Mouse (Mus musculus) megakaryocyte progenitor cell, adult 5-6 weeks (primary cell): ENCODE results near the gene Noxa1. TPM values are rescaled to one million over a fixed set of nuclear protein-coding genes. Genes with fewer than 3 reads are reported as not detected.
A peak's percentile ranks its signal among the peaks of the same experiment; 100 is the strongest.

Experiments used
- ATAC-seq: replicated peaks from 2 replicates; pipeline ENCODE4 v1.8.0; 2016; ENCODE audit warnings: mild to moderate bottlenecking, moderate TSS enrichment, inconsistent platforms; ENCODE audit not compliant: poor library complexity
- total RNA-seq, 2 experiments: library from RNA; stranded (forward) in 1 of 2; stranded (reverse) in 1 of 2; fragments of 157-497, 149-512 nt in 1 of 2; fragments of 200-1000 nt in 1 of 2; gene quantifications; 2 replicates each; pipeline versions ENCODE4 v1.2.3 to v1.2.4; 2015 to 2017

Noxa1 gene
- total RNA-seq (2015) (not detected in 2 replicates), total RNA-seq (2017) (not detected in 2 replicates)

DNA sequence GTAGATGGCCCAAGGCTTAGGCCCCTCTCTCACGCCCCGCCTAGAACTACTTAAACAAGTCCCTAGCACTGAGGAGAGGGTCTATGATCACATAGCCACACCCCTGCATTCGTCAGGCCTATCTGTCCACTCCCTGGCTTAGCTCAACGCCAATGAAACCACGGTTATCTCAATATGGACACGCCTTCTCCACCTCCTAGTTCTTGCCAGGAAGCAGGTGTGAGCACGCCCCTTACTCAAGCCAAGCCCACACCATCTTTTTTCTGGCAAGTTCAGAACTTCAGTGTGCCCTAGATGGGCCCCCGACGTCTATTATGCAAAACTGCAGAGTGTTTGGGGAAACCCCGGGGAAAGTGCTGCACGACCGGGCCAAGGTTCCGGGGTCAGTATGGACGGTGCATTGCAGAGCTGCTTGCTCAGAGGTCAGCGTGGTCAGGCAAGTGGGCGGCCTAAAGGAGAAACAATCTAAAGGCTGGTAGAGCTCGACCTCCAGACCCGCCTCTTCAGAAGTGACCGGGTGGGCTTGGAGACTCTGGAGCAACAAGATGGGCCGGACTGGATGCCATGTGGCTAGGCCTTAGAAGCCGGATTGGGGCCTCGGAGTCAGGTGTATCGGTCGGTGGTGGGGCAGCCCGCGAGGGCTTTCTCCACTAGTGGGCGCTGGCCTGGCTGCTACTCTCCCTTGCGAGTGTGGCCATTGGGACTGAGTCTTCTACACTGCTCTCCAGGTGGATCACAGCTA lies at the start of gene Noxa1:
Gene Noxa1 (minus strand): TSS at position 41 of the 742 bp plus-strand sequence.
- ATAC-seq, result peak; percentile 72

DNA sequence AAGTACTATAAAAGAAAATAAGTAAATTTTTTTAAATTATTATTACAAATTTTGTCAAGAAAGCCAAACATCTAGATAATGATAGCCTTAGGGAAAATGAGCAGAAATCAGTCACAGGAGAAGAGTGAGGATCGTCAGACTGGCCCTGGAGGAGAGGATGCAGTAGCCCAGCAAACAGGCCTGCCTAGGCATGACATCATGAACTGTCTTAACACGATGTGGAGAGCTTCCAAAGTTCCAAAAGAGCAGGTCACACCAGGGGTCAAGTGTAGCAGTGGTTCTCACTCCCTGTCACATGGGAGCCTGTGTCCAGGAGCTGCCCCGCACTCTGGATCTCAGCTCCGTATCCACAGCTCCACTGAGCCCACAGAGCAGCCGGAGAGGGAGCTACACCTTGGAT lies 47.0 kb upstream of the Noxa1 start:
- no peak for ATAC-seq

DNA sequence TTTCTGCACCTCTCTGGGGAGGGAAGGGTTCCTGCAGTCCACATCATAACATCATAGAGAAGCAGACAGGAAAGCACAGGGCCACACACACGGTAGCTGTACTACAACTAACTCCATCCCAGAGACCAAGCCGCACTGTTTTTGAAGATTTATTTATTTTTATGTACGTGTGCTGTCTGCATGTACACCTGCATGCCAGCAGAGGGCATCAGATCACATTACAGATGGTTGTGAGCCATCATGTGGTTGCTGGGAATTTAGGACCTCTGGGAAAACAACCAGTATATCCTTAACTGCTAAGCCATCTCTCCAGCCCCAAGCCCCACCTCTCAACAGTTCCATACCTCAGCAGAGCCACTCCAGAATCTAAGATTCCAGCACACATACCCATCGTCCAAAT lies 46.2 kb upstream of the Noxa1 start:
- no peak for ATAC-seq

DNA sequence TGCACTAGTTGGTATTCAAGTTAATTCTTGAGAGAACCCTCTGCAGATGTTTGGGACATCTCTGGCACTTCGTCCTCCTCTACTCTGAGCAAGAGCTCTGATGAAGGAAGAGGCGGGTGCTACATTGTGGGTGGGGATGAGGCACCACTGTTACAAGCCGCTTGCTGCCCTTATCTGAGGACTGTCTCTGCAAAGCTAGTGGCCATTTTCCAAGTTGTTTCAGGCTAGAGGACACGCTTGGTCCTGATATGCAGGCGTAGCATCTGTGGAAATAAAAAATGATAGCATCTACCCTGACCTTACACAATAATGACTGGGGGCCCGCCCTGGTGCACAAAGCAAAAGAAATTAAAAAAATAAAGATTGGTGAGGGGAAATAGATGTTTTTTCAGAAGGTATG lies 42.9 kb upstream of the Noxa1 start:
- peak; percentile 100 for ATAC-seq

DNA sequence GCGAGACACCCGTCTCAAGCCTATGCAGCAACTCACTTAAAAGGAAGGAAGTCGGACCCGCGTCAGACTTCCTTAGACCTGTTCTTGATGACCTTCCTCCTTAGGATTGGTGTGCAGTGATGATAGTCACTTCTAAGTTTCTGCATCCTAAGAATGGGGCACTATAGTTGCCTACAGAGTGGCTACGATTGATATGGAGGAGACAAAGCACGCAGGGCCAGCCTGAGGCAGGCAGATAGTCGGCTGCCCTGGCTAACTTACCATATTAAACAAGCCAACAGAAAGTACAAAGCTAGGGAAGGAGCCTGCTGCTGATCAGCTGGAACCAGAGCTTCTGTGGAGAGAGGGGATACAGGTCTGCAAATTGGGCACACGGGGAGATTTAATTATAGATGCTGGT lies 36.7 kb upstream of the Noxa1 start:
- ATAC-seq, result peak; percentile 79

DNA sequence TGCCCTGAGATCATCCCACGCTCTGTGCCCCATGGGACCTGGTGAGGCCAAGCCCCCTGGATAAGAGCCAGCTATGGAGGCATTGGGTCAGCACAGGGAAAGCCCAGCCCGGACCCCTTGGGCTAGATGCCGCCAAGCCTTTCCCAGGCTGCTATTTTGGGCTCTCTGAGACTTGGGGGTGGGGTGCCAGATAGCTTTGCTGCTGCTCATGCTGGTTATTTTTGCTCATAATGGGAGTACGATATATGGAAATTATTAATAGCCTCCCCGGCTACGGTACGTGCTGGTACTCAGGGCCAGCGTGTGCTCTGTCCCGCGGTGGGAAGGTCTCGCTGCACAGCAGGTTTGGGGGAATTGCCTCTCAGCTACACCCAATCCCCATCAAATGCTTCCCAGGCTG lies 33.1 kb upstream of the Noxa1 start:
- no peak for ATAC-seq

DNA sequence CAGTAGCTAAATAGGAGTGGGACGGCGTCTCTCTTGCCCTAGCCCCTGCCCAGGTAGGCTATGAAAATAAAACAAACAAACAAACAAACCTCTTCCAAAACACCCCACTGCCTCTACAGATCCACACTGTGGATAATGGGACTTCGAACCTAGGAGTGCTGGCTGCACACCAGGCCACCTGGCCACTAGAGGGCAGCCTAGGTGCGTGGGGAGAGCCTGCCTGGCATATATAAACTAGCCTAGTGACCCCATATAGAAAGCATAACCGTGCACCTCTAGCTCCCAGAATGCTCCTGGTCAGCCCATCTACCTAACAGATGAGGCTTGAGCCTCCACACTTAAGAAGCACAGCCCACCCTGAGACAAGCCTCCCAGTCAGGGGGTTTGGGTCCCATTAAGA lies 32.3 kb upstream of the Noxa1 start:
- peak; percentile 76 for ATAC-seq

DNA sequence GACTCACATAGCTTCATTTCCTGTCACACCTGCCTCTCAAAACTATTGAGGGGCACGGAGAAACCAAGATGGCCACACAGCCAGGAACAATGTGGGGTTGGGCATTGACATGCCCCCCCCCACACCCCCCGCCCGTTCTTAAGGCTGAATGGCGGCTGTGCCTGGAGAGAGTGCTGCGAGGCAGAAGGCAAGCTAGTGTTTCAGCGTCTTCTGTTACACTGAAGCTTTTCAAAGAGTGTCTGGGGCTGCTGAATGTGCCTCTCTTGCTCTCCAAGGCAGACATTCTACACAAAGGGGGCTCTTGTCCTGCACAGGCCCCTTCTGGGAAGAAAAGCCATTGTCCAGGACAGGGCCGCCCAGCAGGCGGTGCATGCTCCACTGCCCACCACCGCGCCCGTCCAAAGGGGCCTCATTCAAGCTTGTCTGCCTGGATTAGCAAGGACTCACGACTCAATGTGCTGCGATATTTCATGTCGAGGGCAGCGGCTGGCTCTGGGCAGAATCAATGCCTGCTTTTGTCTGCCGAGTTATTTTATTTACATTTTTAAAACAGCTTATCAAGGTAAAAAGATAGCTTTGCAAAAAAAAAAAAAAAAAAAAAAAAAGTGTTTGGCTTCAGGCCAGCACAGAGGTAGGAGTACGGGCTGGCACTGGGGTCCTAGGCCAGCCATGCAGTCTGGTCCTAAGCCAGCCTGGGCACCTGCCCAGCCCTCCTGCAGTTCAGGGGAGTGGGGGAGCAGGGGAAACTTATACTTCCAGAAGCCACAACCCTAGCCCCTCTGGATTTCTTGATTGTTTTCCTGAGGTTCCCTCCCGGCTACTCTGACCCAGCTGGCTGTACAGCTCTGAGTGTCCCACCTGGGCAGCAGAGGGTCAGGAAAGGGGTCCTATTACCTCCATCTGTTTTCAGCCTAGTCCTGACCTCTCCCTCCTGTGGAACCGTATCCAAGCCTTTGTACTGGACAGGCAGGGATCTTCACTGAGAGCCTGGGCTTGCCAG lies 31.4 kb upstream of the Noxa1 start:
- ATAC-seq, result no peak

DNA sequence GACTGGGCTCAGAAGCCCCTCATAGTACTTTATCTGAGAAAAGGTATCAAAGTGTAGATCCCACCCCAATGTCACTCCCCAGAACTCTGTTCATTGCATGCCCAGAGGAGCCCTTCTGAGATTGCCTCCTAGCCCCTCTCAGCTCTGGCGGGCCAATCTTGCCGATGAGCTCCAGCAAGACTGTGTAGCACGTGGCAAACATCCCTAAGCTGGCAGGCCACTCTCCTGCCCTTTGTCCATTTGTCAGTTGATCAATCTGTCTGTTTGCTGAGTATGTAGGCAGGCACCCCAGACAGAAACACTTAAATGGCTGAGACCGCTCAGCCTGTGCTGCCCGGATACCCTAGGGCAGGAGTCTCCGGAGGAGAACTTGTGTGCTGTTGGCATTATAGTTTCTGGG lies 30.2 kb upstream of the Noxa1 start:
- no peak for ATAC-seq

DNA sequence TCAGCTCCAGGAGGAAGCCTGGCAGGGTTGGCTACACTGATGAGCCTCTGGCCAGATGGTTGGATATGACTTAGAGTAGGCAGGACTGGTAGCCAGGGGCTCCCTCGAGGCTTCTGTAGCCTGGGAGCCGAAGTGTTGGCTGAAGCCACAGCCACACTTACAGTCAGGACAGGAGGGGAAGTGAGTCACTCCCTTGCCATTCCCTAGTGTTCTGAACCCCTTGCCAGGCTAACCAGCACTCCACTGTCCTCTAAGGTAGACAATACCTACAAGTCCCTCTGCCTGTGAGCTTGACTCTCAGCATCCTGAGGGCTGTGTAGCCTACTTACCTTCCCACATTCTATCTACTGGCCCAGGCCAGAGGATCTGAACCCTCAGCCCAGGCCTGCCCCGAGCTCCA lies 29.5 kb upstream of the Noxa1 start:
- no peak for ATAC-seq

DNA sequence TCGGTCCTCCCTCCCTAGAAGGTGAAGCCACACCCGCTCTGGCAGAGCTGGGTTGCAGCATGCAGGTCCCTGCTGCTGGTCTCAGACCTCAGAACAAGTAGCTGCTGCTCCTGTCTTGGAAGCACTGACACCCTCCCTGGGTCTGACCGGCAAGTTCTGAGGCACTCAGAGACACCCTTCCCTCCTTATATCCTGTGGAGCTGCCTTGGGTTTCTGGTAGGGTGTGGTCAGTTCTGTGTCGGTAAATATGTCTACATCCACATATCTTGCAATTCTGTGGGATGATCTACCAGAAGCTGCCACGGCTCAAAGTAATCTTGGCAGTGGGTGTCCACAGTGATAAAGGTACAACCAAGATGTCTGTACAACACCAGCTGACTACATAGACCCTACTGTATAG lies 28.6 kb upstream of the Noxa1 start:
- peak; percentile 24; the same call in 1 of the 2 replicates for ATAC-seq

DNA sequence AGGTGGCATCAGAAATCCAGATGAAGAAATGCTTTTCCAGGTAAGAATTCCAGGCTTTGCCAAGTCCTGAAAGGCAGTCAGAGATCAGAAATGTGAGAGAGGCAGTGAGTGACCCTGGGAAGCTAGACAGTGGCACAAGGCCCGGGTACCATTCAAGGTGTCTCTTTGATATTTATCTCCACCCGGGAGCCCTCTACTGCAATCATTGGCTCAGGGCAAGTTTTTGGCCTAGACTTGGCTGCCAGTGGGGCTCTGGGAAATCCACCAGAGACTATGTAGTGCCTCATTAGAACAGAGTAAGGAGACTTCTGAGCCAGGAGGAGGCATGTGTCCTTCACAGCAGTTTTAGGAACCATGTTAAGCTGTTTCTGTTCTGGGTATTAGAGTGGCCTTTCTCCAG lies 27.7 kb upstream of the Noxa1 start:
- ATAC-seq, result no peak

DNA sequence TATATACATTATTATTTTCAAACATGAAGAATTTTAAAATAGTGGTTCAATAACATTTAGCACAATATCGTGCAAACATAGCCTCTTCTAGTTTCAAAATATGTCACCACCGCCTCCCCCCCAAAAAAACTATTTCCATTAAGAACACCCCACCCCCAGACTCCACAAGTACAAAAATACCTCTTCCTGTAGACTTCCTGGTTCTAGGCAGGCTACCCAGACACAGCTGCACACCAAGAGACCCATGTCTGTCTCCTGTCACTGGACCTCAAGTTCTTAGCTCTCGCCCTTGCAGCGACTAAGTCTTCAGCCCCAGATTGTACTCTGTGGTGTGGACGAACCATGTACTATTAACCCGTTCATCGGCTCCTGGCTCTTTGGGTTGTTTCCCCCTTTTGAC lies 26.0 kb upstream of the Noxa1 start:
- ATAC-seq, result no peak

DNA sequence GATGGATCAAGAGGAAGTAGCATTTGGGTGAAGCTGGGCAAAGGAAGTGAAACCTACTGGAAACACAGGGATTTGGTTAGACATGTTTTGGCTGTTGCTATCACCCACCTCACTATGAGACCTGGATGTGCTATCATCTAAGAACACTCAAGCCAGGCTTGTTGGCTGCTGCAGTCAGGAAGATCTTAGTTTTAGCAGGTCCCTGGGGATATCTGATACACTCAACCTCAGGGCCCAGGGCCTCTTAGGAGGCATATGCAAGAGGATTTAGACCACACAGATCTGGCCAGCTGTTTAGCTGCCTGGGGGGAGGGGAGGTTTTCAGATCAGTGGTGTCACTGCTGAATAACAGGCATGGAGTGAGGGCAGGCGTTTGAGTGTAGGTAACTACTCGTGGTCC lies 20.5 kb upstream of the Noxa1 start:
- peak; percentile 74 for ATAC-seq

DNA sequence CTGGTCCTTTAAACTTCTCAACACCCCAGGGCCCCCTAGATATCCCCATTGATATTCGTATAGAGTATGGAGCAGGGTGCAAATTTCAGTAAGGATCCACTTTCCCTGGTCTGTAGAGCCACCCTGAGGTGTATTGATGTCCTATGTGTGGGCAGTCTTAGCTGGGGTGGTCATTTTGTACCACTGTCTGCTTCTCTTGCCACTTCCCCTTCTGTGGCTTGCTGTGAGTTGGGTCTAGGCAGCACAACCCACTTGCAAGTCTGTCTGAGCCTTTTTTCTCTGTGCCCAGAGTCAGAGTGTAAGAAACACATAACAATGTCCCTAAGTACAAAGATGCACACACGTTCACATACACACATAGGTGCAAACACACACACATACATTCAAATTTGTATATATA lies 19.4 kb upstream of the Noxa1 start:
- no peak for ATAC-seq

DNA sequence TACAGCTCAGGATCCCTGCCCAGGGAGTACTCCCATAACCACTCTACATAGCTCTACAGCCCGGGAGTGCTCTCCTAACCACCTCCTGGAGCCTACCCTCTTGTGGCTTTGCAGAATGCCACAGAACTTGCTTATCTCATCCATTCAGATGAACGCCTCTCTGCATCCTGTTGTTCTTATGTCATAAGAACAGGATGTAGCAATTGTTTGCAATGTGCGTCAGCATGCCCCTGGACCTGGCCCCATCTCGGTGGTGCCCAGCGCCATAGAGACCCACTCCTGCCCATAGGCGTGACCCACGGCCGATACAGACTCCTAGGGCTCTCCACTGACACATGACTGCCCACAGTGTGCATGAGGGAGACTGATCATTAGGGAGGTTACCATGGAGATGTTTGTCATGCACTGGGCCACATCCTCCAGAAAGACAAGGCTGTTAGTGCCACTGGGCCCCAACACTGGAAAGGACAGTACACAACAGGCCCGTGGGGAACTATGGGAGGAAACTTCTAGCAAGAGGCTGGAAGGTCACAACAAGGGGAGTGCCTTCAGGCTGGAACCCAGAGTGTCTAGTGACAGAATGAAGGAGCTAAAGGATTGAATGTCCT lies 16.3 kb upstream of the Noxa1 start:
- peak; percentile 75 for ATAC-seq

DNA sequence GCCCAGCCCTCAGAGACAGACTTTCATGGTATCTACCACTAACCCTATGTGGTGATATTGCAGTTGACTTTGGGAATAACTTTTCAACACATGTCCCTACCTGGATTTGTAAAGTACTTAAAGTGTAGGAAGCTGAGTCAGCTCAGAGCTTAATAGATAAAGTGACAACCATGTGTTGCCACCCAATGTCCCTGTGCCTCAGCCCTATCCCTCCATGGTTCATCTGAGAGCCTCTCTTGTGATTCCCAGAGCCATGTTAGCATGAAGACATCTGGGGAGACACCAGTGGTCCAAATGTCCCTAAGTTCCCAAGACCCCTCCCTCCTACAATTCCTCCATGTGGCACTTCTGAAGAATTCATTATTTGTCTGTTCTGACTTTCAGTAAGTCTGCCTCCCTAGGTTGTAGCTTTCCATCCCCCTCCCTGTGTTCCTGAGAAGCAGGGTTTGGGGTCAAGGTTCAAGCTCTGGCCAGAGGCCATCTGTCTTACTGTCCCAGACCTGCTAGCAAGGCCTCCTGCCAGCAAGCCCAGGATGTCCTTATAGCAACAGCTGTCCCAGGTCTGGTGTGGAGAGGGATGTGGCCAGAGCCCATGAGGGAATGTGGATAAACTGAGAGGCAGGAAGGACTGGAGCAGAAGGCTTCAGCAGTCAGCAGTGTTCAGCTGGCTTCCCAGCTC lies 15.7 kb upstream of the Noxa1 start:
- no peak for ATAC-seq

DNA sequence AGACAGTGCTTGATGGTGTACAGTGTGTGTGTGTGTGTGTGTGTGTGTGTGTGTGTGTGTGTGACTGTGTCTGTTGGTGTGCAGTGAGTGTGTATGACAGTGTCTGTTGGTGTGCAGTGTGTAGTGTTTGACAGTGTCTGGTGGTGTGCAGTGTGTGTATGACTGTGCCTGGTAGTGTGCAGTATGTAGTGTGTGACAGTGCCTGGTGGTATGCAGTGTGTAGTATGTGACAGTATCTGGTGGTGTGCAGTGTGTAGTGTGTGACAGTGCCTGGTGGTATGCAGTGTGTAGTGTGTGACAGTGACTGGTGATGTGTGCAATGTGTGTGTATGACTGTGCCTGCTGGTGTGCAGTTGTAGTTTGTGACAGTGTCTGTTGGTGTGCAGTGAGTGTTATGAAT lies 14.5 kb upstream of the Noxa1 start:
- no peak for ATAC-seq

DNA sequence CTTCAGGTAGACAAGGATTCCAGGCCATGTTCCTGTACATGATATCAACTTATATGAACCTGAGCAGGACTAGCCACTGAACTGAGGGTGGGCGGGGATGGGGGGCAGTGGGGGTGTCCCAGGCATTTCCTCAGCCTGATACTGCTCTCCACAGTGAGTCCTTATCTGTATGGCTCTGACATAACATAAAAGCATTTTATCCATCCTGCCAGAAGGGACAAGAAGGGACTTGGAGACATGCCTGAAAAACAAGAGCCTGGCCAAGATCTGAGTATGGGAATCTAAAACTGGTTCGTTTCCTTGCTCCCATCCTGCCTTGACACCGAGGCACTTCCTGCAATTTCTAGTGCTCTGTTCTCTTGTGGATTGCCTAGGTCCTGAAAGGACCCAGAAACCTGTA lies 11.1 kb upstream of the Noxa1 start:
- ATAC-seq, result peak; percentile 55

DNA sequence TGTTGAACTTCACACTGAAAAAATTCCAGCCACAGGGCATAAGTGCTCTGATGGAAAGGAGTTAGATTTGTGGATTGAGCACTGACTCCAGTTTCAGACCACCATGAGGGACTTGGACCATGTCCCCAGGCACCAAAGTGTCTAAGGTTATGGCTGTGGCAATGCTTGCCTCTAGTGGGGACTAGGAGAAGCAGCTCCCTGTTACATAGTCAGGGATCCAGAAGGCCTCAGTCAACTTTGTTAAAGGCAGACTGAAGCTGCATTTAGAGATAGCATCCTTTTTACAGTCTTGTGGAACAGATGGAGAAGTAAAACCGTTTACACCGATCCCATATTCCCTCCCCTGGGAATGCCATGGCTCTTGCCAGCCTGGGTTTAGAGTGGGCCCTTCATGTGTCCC lies 9.2 kb upstream of the Noxa1 start:
- no peak for ATAC-seq

DNA sequence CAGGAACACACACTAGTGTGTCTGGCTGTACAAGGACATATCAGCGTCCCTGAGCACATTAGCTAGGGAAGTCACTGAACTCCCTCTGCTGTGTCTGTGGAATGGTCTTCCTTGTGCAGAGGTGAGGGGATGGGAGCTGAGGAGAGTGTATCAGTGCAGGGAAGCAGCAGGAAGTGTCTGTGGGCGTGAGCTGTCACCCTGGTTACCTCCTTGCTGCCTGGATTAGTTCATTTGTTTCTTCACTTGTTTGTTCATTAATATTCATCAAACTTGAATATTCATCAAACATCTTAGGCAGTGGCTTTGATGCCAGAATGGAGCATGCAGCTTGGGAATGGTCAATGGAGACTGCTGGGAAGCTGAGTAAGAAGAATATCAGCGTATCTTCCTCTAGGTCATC lies 4.8 kb upstream of the Noxa1 start:
- no peak for ATAC-seq
